In the genomic region with DNA sequence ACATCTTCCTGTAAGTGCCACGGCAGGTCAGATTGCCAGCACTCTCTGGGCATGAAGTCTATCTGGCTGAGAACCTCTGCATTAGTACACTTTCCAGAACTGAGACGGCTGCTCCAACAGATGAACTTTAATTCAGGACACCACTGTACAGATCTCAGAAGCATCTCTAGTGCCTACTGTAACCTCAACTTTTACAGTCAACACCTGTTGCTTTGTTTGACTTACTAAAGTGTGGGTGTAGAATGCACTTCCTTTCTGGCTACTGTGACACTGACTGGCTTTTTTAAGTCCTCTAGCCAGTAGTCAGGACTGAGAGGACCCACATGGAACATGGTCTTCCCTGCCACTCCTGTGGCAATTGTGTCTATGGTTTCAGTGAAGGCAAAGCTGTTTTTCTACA, we compare ENCODE assay signal across 11 mouse cellular contexts. TPM values are rescaled to one million over a fixed set of nuclear protein-coding genes. Genes with fewer than 3 reads are reported as not detected.
DNase-seq lines count a peak whose midpoint lies in the region; ATAC-seq and TF ChIP-seq lines count a peak whose summit lies in the region.
"Had no signal": no experiment of that assay in that cellular context is flagged by ENCODE, and none has a peak within 500 bp of the region (broad histone marks: within the 10 kb centered on the region; RNA-seq: fewer than 3 reads in every experiment).

No protein-coding gene starts in this region.

- H3K4me2 ChIP-seq in lung, embryonic 14.5 days: no peak overlapping the region
- no peak overlapping the region for H3K4me2 ChIP-seq in neural tube, embryonic 15.5 days

- DNase-seq in heart, adult 2 months: no peak
- DNase-seq in heart, postnatal 10 days: no peak
- DNase-seq in lung, embryonic 14.5 days: no peak
- no peak for DNase-seq in lung, postnatal 10 days
- no peak for DNase-seq in embryo, embryonic 10.5 days (ENCODE audit: low spot score)
- no peak for DNase-seq in urinary bladder, postnatal 4 days (ENCODE audit: low spot score in 2 of 2)
- DNase-seq: adrenal gland, postnatal 25 days had no signal

- H3K4me3 ChIP-seq in heart, adult 2 months: no peak overlapping the region
- H3K4me3 ChIP-seq in lung, embryonic 14.5 days (ENCODE audit: low read depth, low read length): no peak overlapping the region
- H3K4me3 ChIP-seq in cortical plate, adult 2 months (ENCODE audit: insufficient read depth, low read length): no peak overlapping the region
- H3K4me3 ChIP-seq in neural tube, embryonic 15.5 days (replicated peaks): no peak overlapping the region

- H3K36me3 ChIP-seq in heart, adult 2 months (ENCODE audit: control insufficient read depth, insufficient read depth, low read length): peaks cover 9% of the 10 kb centered on the region
- no peaks in the 10 kb centered on the region for H3K36me3 ChIP-seq in lung, embryonic 14.5 days (ENCODE audit: insufficient read depth)
- H3K36me3 ChIP-seq in neural tube, embryonic 15.5 days: no peaks in the 10 kb centered on the region

- ATAC-seq in lung, embryonic 14.5 days (ENCODE audit: insufficient read depth): no peak
- ATAC-seq in neural tube, embryonic 15.5 days (ENCODE audit: low FRiP score): no peak
- ATAC-seq: forebrain, embryonic 14.5 days had no signal

- peaks cover 2% of the 10 kb centered on the region for H3K79me2 ChIP-seq in heart, adult 2 months (replicated peaks; ENCODE audit: control insufficient read depth, insufficient read depth, low read length)

- TF ChIP-seq POLR2A in heart, adult 2 months (IDR thresholded peaks at IDR 0.05; ENCODE audit: insufficient read depth, low read depth, low read length): no peak
- no peak for TF ChIP-seq POLR2A in cortical plate, adult 2 months (IDR thresholded peaks at IDR 0.05; ENCODE audit: extremely low read depth, insufficient read depth, low read length)

- WGBS in heart, adult 2 months: 12% methylated on average over 2 of the region's 2 CpGs
- WGBS in lung, embryonic 14.5 days: 54% methylated on average over 2 of the region's 2 CpGs
- WGBS in neural tube, embryonic 15.5 days: 74% methylated on average over 2 of the region's 2 CpGs

- H3K4me1 ChIP-seq in heart, adult 2 months (ENCODE audit: control insufficient read depth, insufficient read depth, low read length): peaks cover 13% of the 10 kb centered on the region
- H3K4me1 ChIP-seq in lung, embryonic 14.5 days (ENCODE audit: insufficient read depth): 0 out of 2 replicates have a peak, but pooled peaks cover 8% of the 10 kb centered on the region
- no peaks in the 10 kb centered on the region for H3K4me1 ChIP-seq in cortical plate, adult 2 months (ENCODE audit: control insufficient read depth, insufficient read depth, low read length)
- H3K4me1 ChIP-seq in neural tube, embryonic 15.5 days: peaks cover 12% of the 10 kb centered on the region; the same call in 1 of the 2 replicates

- no peaks in the 10 kb centered on the region for H3K27me3 ChIP-seq in heart, adult 2 months (ENCODE audit: control insufficient read depth, insufficient read depth, low read length)
- H3K27me3 ChIP-seq in lung, embryonic 14.5 days (ENCODE audit: insufficient read depth, low read length): no peaks in the 10 kb centered on the region
- H3K27me3 ChIP-seq in neural tube, embryonic 15.5 days (replicated peaks): no peaks in the 10 kb centered on the region

- no peaks in the 10 kb centered on the region for H3K9me3 ChIP-seq in lung, embryonic 14.5 days (ENCODE audit: low read depth, low read length)
- no peaks in the 10 kb centered on the region for H3K9me3 ChIP-seq in neural tube, embryonic 15.5 days (replicated peaks)

- peak overlapping the region; percentile 58 for H3K27ac ChIP-seq in heart, adult 2 months
- peak overlapping the region; percentile 84 for H3K27ac ChIP-seq in lung, embryonic 14.5 days (ENCODE audit: low read depth)
- H3K27ac ChIP-seq in cortical plate, adult 2 months (ENCODE audit: insufficient read depth, low read length): peak overlapping the region; percentile 83
- H3K27ac ChIP-seq in neural tube, embryonic 15.5 days (replicated peaks): peak overlapping the region; percentile 11; the same call in 1 of the 2 replicates
- H3K27ac ChIP-seq: macrophage had no signal

- TF ChIP-seq CTCF in heart, adult 2 months (IDR thresholded peaks at IDR 0.05): no peak
- TF ChIP-seq CTCF in lung, embryonic 14.5 days (IDR thresholded peaks at IDR 0.05; ENCODE audit: low read depth): no peak
- TF ChIP-seq CTCF in cortical plate, adult 2 months (IDR thresholded peaks at IDR 0.05; ENCODE audit: extremely low read depth, insufficient read depth, low read length): no peak

- TF ChIP-seq EP300 in heart, adult 2 months (IDR thresholded peaks at IDR 0.05; ENCODE audit: insufficient read depth, low read depth, low read length): no peak

- intact Hi-C loops in heart, adult 2 months (cut with DNase I): no loop called here
- intact Hi-C loops in heart, postnatal 10 days (cut with DNase I): no loop called here

- H3K9ac ChIP-seq in heart, adult 2 months (ENCODE audit: low read depth, low read length): no peak overlapping the region
- H3K9ac ChIP-seq in lung, embryonic 14.5 days: no peak overlapping the region
- no peak overlapping the region for H3K9ac ChIP-seq in neural tube, embryonic 15.5 days (replicated peaks)

RNA-seq across cellular contexts. Expression of gene Maml2, which starts 25.3 kb away (rescaled TPM):
- 1 to 10 TPM; 5.7 to 6.5 TPM for total RNA-seq in heart, adult 2 months (2021)
- polyA plus RNA-seq in heart, adult 2 months (2012; rRNA removed): 4.8 and 6.2 TPM in 2 replicates
- total RNA-seq in heart, postnatal 10 days (2021): 1 to 10 TPM; 9.1 to 10.0 TPM
- polyA plus RNA-seq in lung, embryonic 14.5 days (2014; fragmentation: Nextera tagmentation; extraction: Ambion mirVana): 12.3 and 12.8 TPM in 2 replicates
- polyA plus RNA-seq in cortical plate, adult 2 months (2012; rRNA removed): 5.5 and 6.6 TPM in 2 replicates
- polyA plus RNA-seq in neural tube, embryonic 15.5 days (2015; fragmentation: Nextera tagmentation; extraction: Ambion mirVana): 12.0 TPM in 2 replicates

Comparison
In these comparisons a context has a peak if more than half of its experiments do, and no peak if none do; other contexts are left out.
1. H3K27ac ChIP-seq: peak in every context shown above with its lines; median percentile 84 in lung, embryonic 14.5 days; 83 in cortical plate, adult 2 months; 58 in heart, adult 2 months; 11 in neural tube, embryonic 15.5 days.